Mouse (Mus musculus): ENCODE results near the gene Calm2. TPM values are rescaled to one million over a fixed set of nuclear protein-coding genes. Genes with fewer than 3 reads are reported as not detected.

Gene Calm2
- polyA plus RNA-seq (2014; fragmentation: Nextera tagmentation; extraction: Ambion mirVana), result 1,603 and 1,604 TPM in 2 replicates

- H3K4me3 ChIP-seq (ENCODE audit: low read depth, low read length), result peak within 1 kb of the TSS; percentile 91
- H3K4me2 ChIP-seq (ENCODE audit: low read depth), result peak within 1 kb of the TSS; percentile 65
- under 1% methylated on average over 64 of the region's 69 CpGs for WGBS
- peaks cover 21% of the 10 kb centered on the region for H3K4me1 ChIP-seq (ENCODE audit: control insufficient read depth, insufficient read depth, low read length)
- no peaks in the 10 kb centered on the region for H3K9me3 ChIP-seq (ENCODE audit: control insufficient read depth, low read length)
- DNase-seq (ENCODE audit: low spot score), result peak; percentile 96
- H3K27me3 ChIP-seq (ENCODE audit: control insufficient read depth, insufficient read depth, low read length), result no peaks in the 10 kb centered on the region
- H3K27ac ChIP-seq (ENCODE audit: low read depth, low read length), result peak within 1 kb of the TSS; percentile 92
- peak within 1 kb of the TSS; percentile 99 for H3K9ac ChIP-seq (ENCODE audit: low read length)
- no peaks in the 10 kb centered on the region for H3K36me3 ChIP-seq (ENCODE audit: control insufficient read depth, insufficient read depth, low read length)
- peak; percentile 90 for ATAC-seq (ENCODE audit: insufficient read depth, low FRiP score, low TSS enrichment)
Observed at GRCm38 (mm10) chr17:87446767-87447611, at the start of gene Calm2. Calm2 (minus strand) TSS chr17:87446935.

DNA sequence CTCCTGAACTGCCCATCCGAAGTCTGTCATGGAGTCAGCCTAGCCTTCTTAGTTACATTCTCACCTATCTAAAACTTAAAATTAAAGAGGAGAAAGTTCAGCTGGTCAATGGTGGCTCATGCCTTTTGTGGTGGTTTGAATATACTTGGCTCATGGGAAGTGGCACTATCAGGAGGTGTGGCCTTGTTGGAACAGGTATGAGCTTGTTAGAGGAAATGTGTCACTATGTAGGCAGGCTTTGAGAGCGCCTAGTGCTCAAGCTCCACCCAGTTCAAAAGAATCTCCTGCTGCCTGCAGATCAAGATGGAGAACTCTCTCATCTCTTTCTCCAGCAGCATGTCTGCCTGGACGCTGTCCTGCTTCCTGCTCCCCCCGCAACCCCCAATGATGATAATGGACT, 48.8 kb upstream of the Calm2 start:
- H3K4me3 ChIP-seq (ENCODE audit: low read depth, low read length), result no peak overlapping the region
- WGBS, result 94% methylated on average over 4 of the region's 4 CpGs

DNA sequence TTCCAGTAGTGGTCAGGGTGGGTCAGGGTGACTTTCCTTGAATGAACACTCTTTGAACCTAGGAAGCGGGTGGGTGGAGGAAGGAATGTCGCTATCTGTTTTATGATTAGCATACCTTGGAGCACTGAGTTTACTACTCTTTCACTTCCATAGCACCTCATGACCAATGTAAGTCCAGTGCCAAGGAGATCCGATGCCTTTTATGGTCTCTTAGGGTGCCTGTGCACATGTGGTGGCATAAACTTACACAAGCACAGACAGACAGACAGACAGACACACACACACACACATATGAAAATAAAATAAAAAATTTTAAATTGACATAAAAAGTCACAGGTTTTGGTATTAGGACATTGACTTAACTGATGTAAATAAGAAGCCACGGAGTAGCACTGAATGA, 47.6 kb upstream of the Calm2 start:
- H3K27ac ChIP-seq (ENCODE audit: low read depth, low read length), result no peak overlapping the region
- no peaks in the 10 kb centered on the region for H3K27me3 ChIP-seq (ENCODE audit: control insufficient read depth, insufficient read depth, low read length)
- H3K4me2 ChIP-seq (ENCODE audit: low read depth), result no peak overlapping the region
- DNase-seq (ENCODE audit: low spot score) (no peak), ATAC-seq (ENCODE audit: insufficient read depth, low FRiP score, low TSS enrichment) (no peak)
- no peak overlapping the region for H3K9ac ChIP-seq (ENCODE audit: low read length)
- H3K4me1 ChIP-seq (ENCODE audit: control insufficient read depth, insufficient read depth, low read length), result peaks cover 2% of the 10 kb centered on the region; the same call in 1 of the 2 replicates
- H3K9me3 ChIP-seq (ENCODE audit: control insufficient read depth, low read length), result no peaks in the 10 kb centered on the region
- H3K36me3 ChIP-seq (ENCODE audit: control insufficient read depth, insufficient read depth, low read length), result no peaks in the 10 kb centered on the region
- H3K4me3 ChIP-seq (ENCODE audit: low read depth, low read length), result no peak overlapping the region
- 93% methylated on average over 4 of the region's 4 CpGs for WGBS

More for the DNA sequence above, 48.8 kb upstream of the Calm2 start:
- H3K4me2 ChIP-seq (ENCODE audit: low read depth), result no peak overlapping the region
- H3K4me1 ChIP-seq (ENCODE audit: control insufficient read depth, insufficient read depth, low read length), result peaks cover 2% of the 10 kb centered on the region; the same call in 1 of the 2 replicates
- no peaks in the 10 kb centered on the region for H3K9me3 ChIP-seq (ENCODE audit: control insufficient read depth, low read length)
- H3K9ac ChIP-seq (ENCODE audit: low read length), result no peak overlapping the region
- H3K27ac ChIP-seq (ENCODE audit: low read depth, low read length), result no peak overlapping the region
- DNase-seq (ENCODE audit: low spot score), result no peak
- H3K27me3 ChIP-seq (ENCODE audit: control insufficient read depth, insufficient read depth, low read length), result no peaks in the 10 kb centered on the region
- no peaks in the 10 kb centered on the region for H3K36me3 ChIP-seq (ENCODE audit: control insufficient read depth, insufficient read depth, low read length)
- ATAC-seq (ENCODE audit: insufficient read depth, low FRiP score, low TSS enrichment), result no peak

DNA sequence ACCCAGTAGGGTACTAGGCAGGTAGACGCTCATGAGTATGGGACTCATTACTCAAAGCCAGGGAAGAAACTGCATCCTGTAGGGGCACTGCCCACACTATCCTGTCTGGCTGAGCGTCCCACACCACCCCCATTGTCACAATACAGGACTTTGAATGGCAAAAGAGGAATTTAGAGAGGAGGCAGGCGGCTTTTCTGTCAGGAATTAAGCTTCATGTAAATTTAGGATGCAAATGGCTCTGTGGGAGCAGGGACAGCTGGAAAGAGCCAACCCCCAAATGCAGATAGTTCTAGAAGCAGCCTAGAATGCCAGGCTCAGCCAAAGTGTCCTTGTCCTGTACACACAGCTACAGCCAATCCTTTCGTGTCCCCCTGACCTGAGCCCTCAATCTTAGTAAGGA, 45.6 kb upstream of the Calm2 start:
- Histone ChIP-seq H3K9ac (ENCODE audit: low read length) (no peak overlapping the region), H3K36me3 (ENCODE audit: control insufficient read depth, insufficient read depth, low read length) (no peaks in the 10 kb centered on the region), H3K27me3 (ENCODE audit: control insufficient read depth, insufficient read depth, low read length) (no peaks in the 10 kb centered on the region), H3K27ac (ENCODE audit: low read depth, low read length) (no peak overlapping the region), H3K9me3 (ENCODE audit: control insufficient read depth, low read length) (no peaks in the 10 kb centered on the region), H3K4me1 (ENCODE audit: control insufficient read depth, insufficient read depth, low read length) (peaks cover 2% of the 10 kb centered on the region; the same call in 1 of the 2 replicates), H3K4me2 (ENCODE audit: low read depth) (no peak overlapping the region), H3K4me3 (ENCODE audit: low read depth, low read length) (no peak overlapping the region)
- WGBS, result 53% methylated on average over 4 of the region's 4 CpGs
- ATAC-seq (ENCODE audit: insufficient read depth, low FRiP score, low TSS enrichment), result no peak
- DNase-seq (ENCODE audit: low spot score), result no peak

DNA sequence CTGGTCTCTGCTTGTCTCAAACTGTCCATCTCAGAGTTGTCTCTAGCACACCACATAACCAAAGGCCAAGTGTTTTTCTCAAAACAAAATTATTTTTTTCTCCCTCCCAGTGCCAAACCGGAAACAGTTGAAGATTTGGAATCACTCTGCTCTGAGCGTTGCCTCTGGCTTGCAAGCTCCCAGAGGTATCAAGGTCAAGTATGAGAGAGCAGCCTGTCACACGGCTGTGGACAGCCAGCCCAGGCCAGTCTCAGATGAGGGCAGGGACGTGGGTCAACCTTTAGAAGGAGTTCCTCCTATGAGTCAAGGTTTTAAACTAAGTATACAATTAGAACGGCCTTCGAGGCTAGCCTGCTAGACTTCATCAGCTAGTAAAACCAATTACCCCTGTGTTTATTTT, 43.6 kb upstream of the Calm2 start:
- no peaks in the 10 kb centered on the region for H3K9me3 ChIP-seq (ENCODE audit: control insufficient read depth, low read length)
- H3K4me1 ChIP-seq (ENCODE audit: control insufficient read depth, insufficient read depth, low read length), result peaks cover 2% of the 10 kb centered on the region; the same call in 1 of the 2 replicates
- DNase-seq (ENCODE audit: low spot score), result no peak
- H3K4me3 ChIP-seq (ENCODE audit: low read depth, low read length), result no peak overlapping the region
- no peaks in the 10 kb centered on the region for H3K36me3 ChIP-seq (ENCODE audit: control insufficient read depth, insufficient read depth, low read length)
- no peaks in the 10 kb centered on the region for H3K27me3 ChIP-seq (ENCODE audit: control insufficient read depth, insufficient read depth, low read length)
- 61% methylated on average over 6 of the region's 6 CpGs for WGBS
- no peak overlapping the region for H3K27ac ChIP-seq (ENCODE audit: low read depth, low read length)
- no peak for ATAC-seq (ENCODE audit: insufficient read depth, low FRiP score, low TSS enrichment)
- no peak overlapping the region for H3K9ac ChIP-seq (ENCODE audit: low read length)
- no peak overlapping the region for H3K4me2 ChIP-seq (ENCODE audit: low read depth)

- DNase-seq (ENCODE audit: low spot score) (no peak), ATAC-seq (ENCODE audit: insufficient read depth, low FRiP score, low TSS enrichment) (no peak)
- H3K36me3 ChIP-seq (ENCODE audit: control insufficient read depth, insufficient read depth, low read length), result no peaks in the 10 kb centered on the region
- WGBS, result 92% methylated on average over 5 of the region's 5 CpGs
- no peak overlapping the region for H3K27ac ChIP-seq (ENCODE audit: low read depth, low read length)
- H3K4me2 ChIP-seq (ENCODE audit: low read depth), result no peak overlapping the region
- no peaks in the 10 kb centered on the region for H3K4me1 ChIP-seq (ENCODE audit: control insufficient read depth, insufficient read depth, low read length)
- H3K27me3 ChIP-seq (ENCODE audit: control insufficient read depth, insufficient read depth, low read length), result no peaks in the 10 kb centered on the region
- H3K9ac ChIP-seq (ENCODE audit: low read length), result no peak overlapping the region
- no peaks in the 10 kb centered on the region for H3K9me3 ChIP-seq (ENCODE audit: control insufficient read depth, low read length)
- H3K4me3 ChIP-seq (ENCODE audit: low read depth, low read length), result no peak overlapping the region
Observed at GRCm38 (mm10) chr17:87485751-87486150, 39.0 kb upstream of the Calm2 start.

DNA sequence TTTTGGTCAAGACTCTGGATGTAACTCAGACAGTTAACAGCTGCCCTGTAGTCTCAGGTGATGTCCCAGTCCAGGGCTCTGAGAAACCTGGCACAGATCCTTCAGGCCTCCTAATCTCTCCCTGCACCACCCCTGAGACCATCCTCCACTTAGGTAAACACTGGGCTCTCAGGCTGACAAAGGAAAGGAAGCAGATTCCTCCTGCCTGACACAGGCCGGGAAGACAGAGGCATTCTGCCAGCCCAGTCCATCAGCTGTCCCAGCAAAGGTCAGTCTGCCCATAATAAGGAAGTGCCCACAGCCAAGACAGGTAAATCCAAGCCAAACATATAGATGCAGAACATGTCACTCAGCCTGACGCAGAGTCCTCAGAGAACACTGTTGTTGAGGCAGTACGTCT, 36.1 kb upstream of the Calm2 start:
- DNase-seq (ENCODE audit: low spot score), result no peak
- Histone ChIP-seq H3K9me3 (ENCODE audit: control insufficient read depth, low read length) (no peaks in the 10 kb centered on the region), H3K4me3 (ENCODE audit: low read depth, low read length) (no peak overlapping the region), H3K4me2 (ENCODE audit: low read depth) (no peak overlapping the region), H3K9ac (ENCODE audit: low read length) (no peak overlapping the region), H3K27ac (ENCODE audit: low read depth, low read length) (no peak overlapping the region), H3K36me3 (ENCODE audit: control insufficient read depth, insufficient read depth, low read length) (no peaks in the 10 kb centered on the region), H3K27me3 (ENCODE audit: control insufficient read depth, insufficient read depth, low read length) (no peaks in the 10 kb centered on the region), H3K4me1 (ENCODE audit: control insufficient read depth, insufficient read depth, low read length) (no peaks in the 10 kb centered on the region)
- no peak for ATAC-seq (ENCODE audit: insufficient read depth, low FRiP score, low TSS enrichment)
- 73% methylated on average over 3 of the region's 3 CpGs for WGBS

GRCm38 (mm10) chr17:87478569-87478968, 31.8 kb upstream of the Calm2 start:
- peak; percentile 19 for DNase-seq (ENCODE audit: low spot score)
- Histone ChIP-seq H3K4me3 (ENCODE audit: low read depth, low read length) (no peak overlapping the region), H3K4me2 (ENCODE audit: low read depth) (no peak overlapping the region), H3K27me3 (ENCODE audit: control insufficient read depth, insufficient read depth, low read length) (no peaks in the 10 kb centered on the region), H3K9me3 (ENCODE audit: control insufficient read depth, low read length) (no peaks in the 10 kb centered on the region), H3K4me1 (ENCODE audit: control insufficient read depth, insufficient read depth, low read length) (peaks cover 4% of the 10 kb centered on the region; the same call in 1 of the 2 replicates), H3K36me3 (ENCODE audit: control insufficient read depth, insufficient read depth, low read length) (no peaks in the 10 kb centered on the region), H3K9ac (ENCODE audit: low read length) (no peak overlapping the region), H3K27ac (ENCODE audit: low read depth, low read length) (no peak overlapping the region)
- 79% methylated on average over 9 of the region's 9 CpGs for WGBS
- ATAC-seq (ENCODE audit: insufficient read depth, low FRiP score, low TSS enrichment), result no peak

DNA sequence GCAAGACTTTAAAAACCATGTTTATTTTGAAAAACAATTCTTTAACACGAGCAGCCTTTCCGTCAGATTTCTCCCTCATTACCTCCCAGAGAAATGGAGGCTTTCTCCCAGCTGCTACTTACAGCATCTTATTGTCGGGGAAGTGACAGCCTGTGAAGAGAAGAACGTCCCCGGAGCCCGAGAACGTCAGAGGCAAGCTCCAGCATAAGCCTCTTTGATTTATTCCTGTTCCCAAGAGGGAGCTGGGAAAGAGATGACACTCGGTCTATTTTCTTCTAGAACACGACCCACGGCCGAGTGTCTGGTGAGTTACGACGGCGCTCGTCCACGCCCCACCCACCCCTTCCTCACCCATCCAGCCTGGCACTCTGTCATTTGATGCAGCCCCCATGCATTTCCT, 30.9 kb upstream of the Calm2 start:
- 51% methylated on average over 16 of the region's 16 CpGs for WGBS
- Histone ChIP-seq H3K9ac (ENCODE audit: low read length) (no peak overlapping the region), H3K27me3 (ENCODE audit: control insufficient read depth, insufficient read depth, low read length) (no peaks in the 10 kb centered on the region), H3K9me3 (ENCODE audit: control insufficient read depth, low read length) (no peaks in the 10 kb centered on the region), H3K4me2 (ENCODE audit: low read depth) (no peak overlapping the region), H3K4me1 (ENCODE audit: control insufficient read depth, insufficient read depth, low read length) (peaks cover 7% of the 10 kb centered on the region; the same call in 1 of the 2 replicates), H3K36me3 (ENCODE audit: control insufficient read depth, insufficient read depth, low read length) (no peaks in the 10 kb centered on the region), H3K4me3 (ENCODE audit: low read depth, low read length) (no peak overlapping the region), H3K27ac (ENCODE audit: low read depth, low read length) (no peak overlapping the region)
- ATAC-seq (ENCODE audit: insufficient read depth, low FRiP score, low TSS enrichment) (no peak), DNase-seq (ENCODE audit: low spot score) (peak; percentile 9)

Data from neural tube, embryonic 11.5 days (tissue).